Mouse (Mus musculus): ENCODE measurements around the gene C1qbp. TPM values are rescaled to one million over a fixed set of nuclear protein-coding genes. Genes with fewer than 3 reads are reported as not detected.

Gene C1qbp
- polyA plus RNA-seq, 1 experiment: 386 TPM

DNA sequence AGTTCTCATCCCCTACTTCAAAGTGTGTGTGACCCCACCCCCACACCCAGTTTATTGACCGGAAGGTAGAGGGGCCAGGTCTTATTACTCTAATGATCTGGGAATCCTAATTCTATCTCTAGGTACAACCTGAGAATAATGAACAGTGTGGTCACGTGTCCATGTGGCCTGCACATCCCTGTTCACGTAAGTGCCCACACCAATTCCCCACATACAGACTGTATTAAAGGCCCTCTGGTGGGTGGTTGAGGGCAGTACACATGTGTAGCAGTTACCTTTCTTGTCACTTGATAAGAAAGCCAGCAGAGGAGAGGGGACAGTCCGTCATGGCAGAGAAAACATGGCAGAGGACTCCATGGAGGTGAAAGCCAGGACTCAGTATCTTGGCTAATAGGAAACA is 8.9 kb downstream of the C1qbp start:
- TF ChIP-seq MAX (IDR thresholded peaks at IDR 0.05): no peak
- TF ChIP-seq USF1 (IDR thresholded peaks at IDR 0.05; ENCODE audit: low read depth): peak; percentile 68
- no peak for TF ChIP-seq MYOD1 (IDR thresholded peaks at IDR 0.05; ENCODE audit: control insufficient read depth, insufficient read length, low read depth)
- Histone ChIP-seq H3K79me2 (ENCODE audit: control insufficient read depth, insufficient read depth) (peaks cover 20% of the 10 kb centered on the region), H3K36me3 (ENCODE audit: control insufficient read depth, insufficient read depth) (peaks cover 64% of the 10 kb centered on the region), H3K4me3 (ENCODE audit: insufficient read depth, poor library complexity, severe bottlenecking) (no peak overlapping the region), H3ac (ENCODE audit: control insufficient read depth, insufficient read length, low read depth) (no peak overlapping the region), H3K79me3 (ENCODE audit: low read depth) (peaks cover 7% of the 10 kb centered on the region), H3K27me3 (ENCODE audit: control insufficient read depth, insufficient read depth, insufficient read length) (no peaks in the 10 kb centered on the region)

DNA sequence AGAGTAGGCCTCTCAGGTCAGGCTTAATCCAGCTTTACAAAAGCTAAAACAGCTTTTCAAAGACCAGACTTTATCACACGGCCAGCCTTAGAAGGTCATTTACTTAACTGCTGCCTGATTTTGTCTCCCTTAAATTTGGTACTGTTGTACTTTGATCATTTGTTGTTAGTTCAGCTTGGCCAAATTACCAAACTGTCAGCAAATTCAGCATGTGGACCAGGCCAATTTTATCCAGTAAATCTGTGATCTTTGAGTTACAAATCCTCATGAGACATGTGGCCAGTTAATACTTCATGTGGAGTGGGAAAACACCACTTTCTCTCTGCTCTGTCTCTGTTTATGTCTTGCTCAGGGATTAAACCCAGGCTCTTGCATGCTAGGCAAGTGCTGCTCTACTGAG is 10.2 kb downstream of the C1qbp start:
- Histone ChIP-seq H3K79me3 (ENCODE audit: low read depth) (peaks cover 17% of the 10 kb centered on the region), H3K36me3 (ENCODE audit: control insufficient read depth, insufficient read depth) (peaks cover 53% of the 10 kb centered on the region), H3K79me2 (ENCODE audit: control insufficient read depth, insufficient read depth) (peaks cover 29% of the 10 kb centered on the region), H3ac (ENCODE audit: control insufficient read depth, insufficient read length, low read depth) (no peak overlapping the region), H3K27me3 (ENCODE audit: control insufficient read depth, insufficient read depth, insufficient read length) (no peaks in the 10 kb centered on the region), H3K4me3 (ENCODE audit: insufficient read depth, poor library complexity, severe bottlenecking) (no peak overlapping the region)
- TF ChIP-seq CEBPB (IDR thresholded peaks at IDR 0.05; ENCODE audit: low read depth) (no peak), MYOG (IDR thresholded peaks at IDR 0.05; ENCODE audit: control insufficient read depth, extremely low read depth, insufficient read length) (no peak), USF1 (IDR thresholded peaks at IDR 0.05; ENCODE audit: low read depth) (no peak), MAX (IDR thresholded peaks at IDR 0.05) (no peak), MYOD1 (IDR thresholded peaks at IDR 0.05; ENCODE audit: control insufficient read depth, insufficient read length, low read depth) (no peak), CTCF (IDR thresholded peaks at IDR 0.05; ENCODE audit: control insufficient read depth, insufficient read depth, insufficient read length) (no peak), FOSL1 (IDR thresholded peaks at IDR 0.05; ENCODE audit: insufficient read depth, low read length, poor library complexity, severe bottlenecking) (no peak)

GRCm38 (mm10) chr11:70970560-70971540 is 12.0 kb downstream of the C1qbp start:
- peaks cover 39% of the 10 kb centered on the region for H3K79me2 ChIP-seq (ENCODE audit: control insufficient read depth, insufficient read depth)
- H3K4me3 ChIP-seq (ENCODE audit: insufficient read depth, poor library complexity, severe bottlenecking): peak overlapping the region; percentile 99
- peak overlapping the region; percentile 45 for H3ac ChIP-seq (ENCODE audit: control insufficient read depth, insufficient read length, low read depth)
- H3K79me3 ChIP-seq (ENCODE audit: low read depth): peaks cover 19% of the 10 kb centered on the region
- peaks cover 45% of the 10 kb centered on the region for H3K36me3 ChIP-seq (ENCODE audit: control insufficient read depth, insufficient read depth)
- peak; percentile 68 for TF ChIP-seq USF1 (IDR thresholded peaks at IDR 0.05; ENCODE audit: low read depth)
- TF ChIP-seq MYOD1 (IDR thresholded peaks at IDR 0.05; ENCODE audit: control insufficient read depth, insufficient read length, low read depth): no peak
- H3K27me3 ChIP-seq (ENCODE audit: control insufficient read depth, insufficient read depth, insufficient read length): no peaks in the 10 kb centered on the region

GRCm38 (mm10) chr11:70969821-70970559 is 12.8 kb downstream of the C1qbp start, which contains the start of the genes Nup88 and Rpain:
Gene Nup88 (minus strand): TSS chr11:70969973.
Gene Rpain (plus strand): TSS chr11:70970213.
- peaks cover 45% of the 10 kb centered on the region for H3K36me3 ChIP-seq (ENCODE audit: control insufficient read depth, insufficient read depth)
- peak within 1 kb of the TSS; percentile 96 for H3ac ChIP-seq (ENCODE audit: control insufficient read depth, insufficient read length, low read depth)
- TF ChIP-seq CEBPB (IDR thresholded peaks at IDR 0.05; ENCODE audit: low read depth): no peak
- no peak for TF ChIP-seq USF1 (IDR thresholded peaks at IDR 0.05; ENCODE audit: low read depth)
- TF ChIP-seq MAX (IDR thresholded peaks at IDR 0.05): no peak
- no peak for TF ChIP-seq MYOD1 (IDR thresholded peaks at IDR 0.05; ENCODE audit: control insufficient read depth, insufficient read length, low read depth)
- TF ChIP-seq MYOG (IDR thresholded peaks at IDR 0.05; ENCODE audit: control insufficient read depth, extremely low read depth, insufficient read length): no peak
- TF ChIP-seq CTCF (IDR thresholded peaks at IDR 0.05; ENCODE audit: control insufficient read depth, insufficient read depth, insufficient read length): no peak
- TF ChIP-seq FOSL1 (IDR thresholded peaks at IDR 0.05; ENCODE audit: insufficient read depth, low read length, poor library complexity, severe bottlenecking): no peak
- no peaks in the 10 kb centered on the region for H3K27me3 ChIP-seq (ENCODE audit: control insufficient read depth, insufficient read depth, insufficient read length)
- peaks cover 19% of the 10 kb centered on the region for H3K79me3 ChIP-seq (ENCODE audit: low read depth)
- H3K79me2 ChIP-seq (ENCODE audit: control insufficient read depth, insufficient read depth): peaks cover 45% of the 10 kb centered on the region
- peak within 1 kb of the TSS; percentile 99 for H3K4me3 ChIP-seq (ENCODE audit: insufficient read depth, poor library complexity, severe bottlenecking)

- peaks cover 19% of the 10 kb centered on the region for H3K79me3 ChIP-seq (ENCODE audit: low read depth)
- H3K27me3 ChIP-seq (ENCODE audit: control insufficient read depth, insufficient read depth, insufficient read length): no peaks in the 10 kb centered on the region
- TF ChIP-seq FOSL1 (IDR thresholded peaks at IDR 0.05; ENCODE audit: insufficient read depth, low read length, poor library complexity, severe bottlenecking): no peak
- no peak for TF ChIP-seq CEBPB (IDR thresholded peaks at IDR 0.05; ENCODE audit: low read depth)
- TF ChIP-seq USF1 (IDR thresholded peaks at IDR 0.05; ENCODE audit: low read depth): no peak
- no peak for TF ChIP-seq MYOG (IDR thresholded peaks at IDR 0.05; ENCODE audit: control insufficient read depth, extremely low read depth, insufficient read length)
- TF ChIP-seq CTCF (IDR thresholded peaks at IDR 0.05; ENCODE audit: control insufficient read depth, insufficient read depth, insufficient read length): no peak
- no peak for TF ChIP-seq MAX (IDR thresholded peaks at IDR 0.05)
- TF ChIP-seq MYOD1 (IDR thresholded peaks at IDR 0.05; ENCODE audit: control insufficient read depth, insufficient read length, low read depth): no peak
- peaks cover 45% of the 10 kb centered on the region for H3K36me3 ChIP-seq (ENCODE audit: control insufficient read depth, insufficient read depth)
- peak overlapping the region; percentile 96 for H3ac ChIP-seq (ENCODE audit: control insufficient read depth, insufficient read length, low read depth)
- H3K79me2 ChIP-seq (ENCODE audit: control insufficient read depth, insufficient read depth): peaks cover 50% of the 10 kb centered on the region
- H3K4me3 ChIP-seq (ENCODE audit: insufficient read depth, poor library complexity, severe bottlenecking): peak overlapping the region; percentile 99
Measured at GRCm38 (mm10) chr11:70969271-70969794, 13.5 kb downstream of the C1qbp start.
